Mouse (Mus musculus) cortical plate, adult 2 months (tissue): ENCODE data around the gene Flnb.

Experiments
- CTCF ChIP-seq: fragments of 200-500 bp; IDR thresholded peaks from 2 replicates; pipeline ENCODE4 v1.5.1; 2011; ENCODE audit warnings: mild to moderate bottlenecking, control low read depth, low read length; ENCODE audit not compliant: insufficient read depth; ENCODE audit errors: extremely low read depth
- POLR2A ChIP-seq: fragments of 200-500 bp; IDR thresholded peaks from 2 replicates; pipeline ENCODE4 v1.6.1; 2011; ENCODE audit warnings: mild to moderate bottlenecking, low read length, control low read depth; ENCODE audit not compliant: insufficient read depth; ENCODE audit errors: extremely low read depth

- no peak for TF ChIP-seq POLR2A
- TF ChIP-seq CTCF = no peak
Measured at GRCm38 (mm10) chr14:7956427-7956826, 138.7 kb downstream of the Flnb start.
